In the genomic region with DNA sequence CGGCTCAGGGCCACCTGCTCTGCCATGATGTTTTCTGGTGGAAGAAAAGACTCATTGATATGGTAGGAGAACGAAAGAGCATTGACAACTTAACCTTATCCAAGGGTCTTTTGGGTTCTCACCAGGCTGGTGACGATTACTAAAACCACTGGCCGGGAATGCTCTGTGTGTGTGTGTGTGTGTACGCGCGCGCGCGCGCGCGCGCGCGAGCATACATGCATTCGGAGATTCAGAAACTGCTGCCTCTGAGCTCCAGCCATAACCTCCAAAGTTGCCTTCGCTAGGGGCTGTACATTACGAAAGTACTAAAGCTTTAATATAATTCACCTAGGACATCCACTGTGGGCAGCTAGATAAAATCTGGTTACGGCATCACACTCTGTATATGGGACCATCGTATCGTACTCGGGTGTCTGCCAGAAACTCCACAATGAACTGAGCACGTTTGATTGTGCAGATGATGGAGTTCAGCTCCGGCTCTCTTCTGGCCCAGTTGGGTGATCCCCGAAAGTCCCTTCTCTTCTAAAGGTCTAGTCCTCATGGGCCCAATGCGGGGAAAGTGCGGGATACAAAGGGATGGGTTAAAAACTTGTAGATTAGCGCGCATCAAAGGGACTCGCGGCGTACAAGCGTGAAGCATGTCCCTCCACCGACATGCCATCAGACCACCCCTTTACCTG, we compare ENCODE assay signal across 1 mouse cellular context.
A peak's percentile ranks its signal among the peaks of the same experiment; 100 is the strongest.
TF ChIP-seq lines count a peak whose summit lies in the region.

No protein-coding gene starts in this region.

TF ChIP-seq in CH12.LX, 34 proteins besides CTCF, POLR2A, EP300 and RAD21:
- TF ChIP-seq ZNF384 (IDR thresholded peaks at IDR 0.05; ENCODE audit: low read depth, low read length) (no peak), POLR2AphosphoS2 (IDR thresholded peaks at IDR 0.05; ENCODE audit: low read depth, low read length) (no peak), NRF1 (IDR thresholded peaks at IDR 0.05; ENCODE audit: low read depth, low read length) (peak; percentile 43)
